Mouse (Mus musculus) urinary bladder, adult 18-20 months (tissue): Measurements from ENCODE around the gene Gm27029.
"Not testable (repeated sequence)": the region's sequence is repeated elsewhere in the genome, so short reads cannot be mapped to it uniquely, and the experiment has no call there.

Experiments used
- DNase-seq, 2 experiments: peaks; one replicate each; pipeline ENCODE4 v3.0.0; 2022; ENCODE audit warnings: low spot score in 2 of 2, mixed read lengths in 2 of 2

Gene Gm27029

GRCm38 (mm10) chr11:101457631-101458030, 33.0 kb upstream of the Gm27029 start:
- DNase-seq: no peak

- DNase-seq: no peak
These were observed 31.0 kb upstream of the Gm27029 start for GRCm38 (mm10) chr11:101455627-101456026.

DNA sequence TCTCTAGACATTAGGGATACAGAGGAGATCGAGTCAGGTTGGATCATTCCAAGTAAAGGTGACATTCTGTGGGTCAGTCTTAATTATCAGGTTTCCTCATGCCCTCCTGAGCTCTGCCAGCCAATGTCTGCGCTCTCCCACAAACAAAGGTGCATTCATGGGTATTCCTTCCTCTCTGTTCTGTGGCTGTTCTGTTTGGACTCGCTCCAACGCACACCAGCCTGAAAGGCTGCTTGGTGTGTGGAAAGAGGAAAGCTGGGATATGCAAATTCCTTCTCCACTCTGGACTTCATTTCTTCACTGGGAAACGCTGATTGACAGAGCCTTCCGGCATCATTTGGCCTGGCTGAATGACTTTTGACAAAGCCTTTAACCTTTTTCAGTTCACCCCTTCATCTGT, 30.1 kb upstream of the Gm27029 start:
- no peak for DNase-seq

DNA sequence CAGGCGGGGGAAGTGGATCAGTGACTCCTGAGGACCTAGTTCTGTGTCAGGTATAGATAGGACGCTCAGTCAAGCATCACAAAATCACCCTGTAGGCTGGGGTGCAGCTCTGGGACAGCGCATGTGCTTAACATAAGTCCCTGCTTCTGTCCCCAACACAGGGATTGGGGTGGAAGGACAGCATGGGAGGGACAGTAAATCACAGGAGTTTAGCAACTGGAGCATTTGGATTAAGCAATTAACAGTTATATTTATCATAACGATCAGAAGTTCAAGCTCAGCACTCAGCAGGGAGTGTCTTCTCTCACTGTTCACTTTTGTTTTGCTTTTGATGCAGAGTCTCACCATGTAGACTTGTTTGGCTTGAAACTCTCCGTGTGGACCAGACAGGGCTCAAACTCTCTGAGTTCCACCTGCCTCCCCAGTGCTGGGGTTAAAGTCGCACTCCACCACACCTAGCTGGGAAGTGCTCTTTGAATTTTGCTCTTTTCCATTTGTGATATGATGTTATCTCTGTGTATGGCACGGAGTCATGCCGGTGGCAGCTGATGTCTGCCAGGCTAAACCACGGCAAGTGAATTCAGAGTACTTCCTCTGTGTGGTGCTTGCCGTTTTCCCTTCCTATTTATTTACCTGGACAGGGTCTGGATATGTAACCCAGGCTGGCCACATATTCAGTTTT, 27.6 kb upstream of the Gm27029 start:
- DNase-seq: no peak

DNA sequence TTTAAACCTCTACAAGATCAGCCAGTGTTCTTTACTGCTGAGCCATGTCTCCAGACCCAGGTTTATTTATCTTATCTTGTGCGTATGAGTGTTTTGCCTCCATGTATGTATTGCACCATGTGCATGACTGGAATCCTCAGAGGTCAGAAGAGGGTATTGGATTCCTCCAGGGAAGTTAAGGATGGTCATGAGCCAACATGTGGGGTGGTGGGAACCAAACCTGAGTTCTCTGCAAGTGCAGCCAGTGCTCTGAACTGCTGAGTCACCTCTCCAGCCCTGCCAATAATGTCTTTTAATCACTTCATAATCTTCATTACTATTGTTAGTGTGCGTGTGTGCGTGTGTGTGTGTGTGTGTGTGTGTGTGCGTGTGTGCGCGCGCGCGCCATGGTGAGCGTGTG, 26.9 kb upstream of the Gm27029 start:
- no peak for DNase-seq

DNA sequence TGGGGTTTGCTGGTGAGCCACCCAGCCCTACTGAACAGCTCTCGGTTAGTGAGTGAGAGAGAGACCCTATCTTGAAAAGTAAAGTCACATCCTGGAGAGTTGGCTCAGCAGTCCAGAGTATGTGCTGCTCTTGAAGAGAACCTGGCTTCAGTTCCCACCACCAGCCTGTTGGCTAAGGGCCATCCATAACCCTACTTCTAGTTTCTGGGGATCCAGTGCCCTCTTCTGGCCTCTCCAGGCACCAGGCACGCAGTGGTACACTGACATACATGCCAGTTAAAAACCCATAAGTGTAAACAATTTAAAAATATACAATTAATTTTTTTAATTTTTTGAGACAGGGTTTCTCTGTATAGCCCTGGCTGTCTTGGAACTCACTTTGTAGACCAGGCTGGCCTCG, 25.8 kb upstream of the Gm27029 start:
- no peak for DNase-seq

GRCm38 (mm10) chr11:101449596-101449995, 25.0 kb upstream of the Gm27029 start:
- not testable (repeated sequence) for DNase-seq

DNA sequence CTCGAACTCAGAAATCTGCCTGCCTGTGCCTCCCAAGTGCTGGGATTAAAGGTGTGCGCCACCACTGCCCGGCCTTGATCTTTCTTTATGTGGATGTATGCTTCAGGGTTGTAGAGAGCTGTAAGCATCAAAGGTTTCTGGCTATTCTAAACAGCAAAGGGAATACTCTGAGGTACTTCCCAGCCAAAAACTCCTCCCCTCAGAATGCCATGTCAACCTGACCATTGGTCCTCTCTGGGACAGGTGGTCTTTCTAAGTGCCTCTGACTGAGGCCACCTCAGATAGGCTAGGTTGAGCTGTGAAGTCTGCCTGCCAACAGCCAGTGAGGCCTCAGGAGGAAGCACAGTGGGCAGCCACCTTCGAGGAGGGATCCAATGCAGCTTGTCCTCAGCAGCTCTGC, 24.3 kb upstream of the Gm27029 start:
- DNase-seq: no peak

GRCm38 (mm10) chr11:101448274-101448746, 23.7 kb upstream of the Gm27029 start, which contains the start of gene Ifi35:
Gene Ifi35, plus strand, starts transcription at chr11:101448407.
- DNase-seq: peak; percentile 61 to 80

DNA sequence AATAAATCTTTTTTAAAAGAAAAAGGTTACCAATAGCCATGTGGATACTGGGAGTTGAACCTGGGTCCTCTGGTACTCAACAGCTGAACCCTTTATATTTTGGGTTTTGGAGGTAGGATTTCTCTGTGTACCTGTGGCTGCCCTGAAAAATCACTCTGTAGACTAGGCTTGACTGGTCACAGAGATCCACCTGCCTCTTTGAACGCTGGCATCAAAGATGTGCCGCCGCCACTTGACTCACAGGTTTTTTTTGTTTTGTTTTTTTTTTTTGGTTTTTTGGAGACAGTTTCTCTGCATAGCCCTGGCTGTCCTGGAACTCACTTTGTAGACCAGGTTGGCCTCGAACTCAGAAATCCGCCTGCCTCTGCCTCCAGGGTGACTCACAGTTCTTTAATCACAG, 23.2 kb upstream of the Gm27029 start:
- no peak for DNase-seq

DNA sequence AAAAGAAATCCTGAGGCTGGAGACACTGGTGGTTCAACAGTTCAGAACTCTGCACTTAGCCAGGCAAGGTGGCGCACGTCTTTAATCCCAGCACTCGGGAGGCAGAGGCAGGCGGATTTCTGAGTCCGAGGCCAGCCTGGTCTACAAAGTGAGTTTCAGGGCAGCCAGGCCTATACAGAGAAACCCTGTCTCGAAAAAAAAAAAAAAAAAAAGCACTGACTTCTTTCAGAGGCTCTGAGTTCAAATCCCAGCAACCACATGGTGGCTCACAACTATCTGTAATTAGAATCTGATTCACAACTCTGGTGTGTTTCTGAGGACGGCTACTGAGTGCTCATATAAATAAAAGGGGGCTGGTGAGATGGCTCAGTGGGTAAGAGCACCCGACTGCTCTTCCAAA, 22.3 kb upstream of the Gm27029 start:
- not testable (repeated sequence) for DNase-seq

DNA sequence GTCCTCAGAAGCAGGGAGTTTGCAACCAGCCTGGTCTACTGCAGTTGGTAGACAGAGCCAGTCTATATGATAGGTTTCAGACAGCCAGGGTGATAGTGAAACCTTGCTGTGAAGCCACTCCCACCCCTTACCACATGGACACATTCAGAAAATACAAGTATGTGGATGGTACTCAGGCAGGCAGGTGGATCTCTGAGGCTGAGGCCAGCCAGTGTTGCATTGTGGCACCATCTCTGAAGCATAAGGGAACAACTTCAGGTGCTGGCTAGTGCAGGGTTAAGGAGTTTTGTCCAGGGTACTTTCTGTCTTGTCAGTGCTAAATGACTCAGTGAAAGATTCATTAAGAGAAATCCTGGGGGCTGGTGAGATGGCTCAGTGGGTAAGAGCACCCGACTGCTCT, 21.7 kb upstream of the Gm27029 start:
- DNase-seq: no peak

DNA sequence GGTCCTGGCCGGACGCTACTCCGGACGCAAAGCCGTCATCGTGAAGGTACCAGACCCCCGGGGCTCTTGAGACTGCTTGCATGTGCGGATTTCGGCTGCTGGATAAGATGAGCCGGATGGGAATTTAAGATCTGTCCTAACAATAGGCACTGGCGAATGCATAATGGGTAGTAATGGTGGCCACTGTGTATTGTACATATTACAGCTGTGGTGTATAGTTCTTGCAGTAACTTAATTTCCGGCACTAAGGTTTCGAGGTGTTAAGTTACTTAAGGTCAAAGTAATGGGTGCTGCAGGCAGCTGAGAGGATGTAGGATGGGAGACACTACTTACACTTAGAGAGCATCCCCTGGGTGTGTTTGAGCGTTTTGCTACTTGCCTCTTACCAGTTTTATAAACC, 18.2 kb upstream of the Gm27029 start:
- DNase-seq: no peak

- DNase-seq: peak; percentile 85 to 97
These were observed 17.6 kb upstream of the Gm27029 start, which contains the start of gene Rpl27 for GRCm38 (mm10) chr11:101442127-101442693. Gene Rpl27, plus strand, starts transcription at chr11:101442298.

DNA sequence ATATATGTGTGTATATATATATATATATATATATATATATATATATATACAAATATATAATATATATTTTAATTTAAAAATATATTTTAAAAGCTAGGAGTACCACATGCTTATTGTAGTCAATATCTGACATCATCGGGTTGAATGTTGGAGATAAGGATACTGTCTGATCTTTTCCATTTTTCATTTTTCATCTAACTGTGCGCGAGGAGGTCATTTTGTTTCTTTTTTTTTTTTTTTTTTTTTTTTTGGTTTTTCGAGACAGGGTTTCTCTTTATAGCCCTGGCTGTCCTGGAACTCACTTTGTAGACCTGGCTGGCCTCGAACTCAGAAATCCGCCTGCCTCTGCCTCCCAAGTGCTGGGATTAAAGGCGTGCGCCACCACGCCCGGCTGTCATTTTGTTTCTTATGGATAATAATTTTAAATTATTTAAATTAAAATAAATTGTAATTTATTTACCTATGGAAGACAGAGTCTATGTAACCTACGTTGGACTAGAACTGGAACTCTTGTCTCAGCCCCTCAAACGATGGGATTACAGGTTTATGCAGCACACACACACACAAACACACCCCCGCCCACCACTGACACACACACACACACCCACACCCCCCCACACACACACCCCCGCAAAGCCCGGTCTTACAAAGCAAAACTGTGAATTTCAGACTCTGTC, 17.0 kb upstream of the Gm27029 start:
- not testable (repeated sequence) for DNase-seq

DNA sequence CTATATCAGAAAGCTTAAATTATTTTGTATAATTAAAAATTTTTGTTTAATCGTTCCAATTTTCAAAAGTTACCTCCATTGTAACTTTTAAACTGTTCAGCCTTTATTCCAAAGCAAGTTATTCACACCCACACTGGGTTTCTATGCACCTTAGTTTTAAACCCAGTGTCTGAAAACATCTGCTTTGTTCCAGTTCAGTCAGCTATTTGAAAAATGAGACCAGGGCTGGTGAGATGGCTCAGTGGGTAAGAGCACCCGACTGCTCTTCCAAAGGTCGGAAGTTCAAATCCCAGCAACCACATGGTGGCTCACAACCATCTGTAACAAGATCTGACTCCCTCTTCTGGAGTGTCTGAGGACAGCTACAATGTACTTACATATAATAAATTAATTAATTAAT, 13.4 kb upstream of the Gm27029 start:
- DNase-seq: not testable (repeated sequence)

DNA sequence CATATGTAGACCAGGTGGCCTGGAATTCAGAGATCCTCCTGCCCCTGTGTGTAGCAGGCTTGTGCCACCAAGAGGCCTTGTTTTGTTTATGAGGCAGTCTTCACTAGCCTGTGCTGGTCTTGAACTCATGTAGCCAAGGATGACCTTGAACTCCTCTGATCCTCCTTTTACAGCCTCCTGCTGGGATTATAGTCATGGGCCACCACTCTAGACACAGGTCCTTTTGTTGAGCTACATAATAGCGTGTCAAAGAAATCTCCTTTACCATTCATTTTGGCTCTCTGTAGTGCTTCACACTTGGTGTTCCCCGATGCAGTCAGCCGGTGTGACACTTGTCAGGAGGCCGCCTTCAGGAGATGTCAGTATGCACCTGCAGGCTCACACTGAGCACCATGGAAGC, 12.3 kb upstream of the Gm27029 start:
- DNase-seq: no peak

DNA sequence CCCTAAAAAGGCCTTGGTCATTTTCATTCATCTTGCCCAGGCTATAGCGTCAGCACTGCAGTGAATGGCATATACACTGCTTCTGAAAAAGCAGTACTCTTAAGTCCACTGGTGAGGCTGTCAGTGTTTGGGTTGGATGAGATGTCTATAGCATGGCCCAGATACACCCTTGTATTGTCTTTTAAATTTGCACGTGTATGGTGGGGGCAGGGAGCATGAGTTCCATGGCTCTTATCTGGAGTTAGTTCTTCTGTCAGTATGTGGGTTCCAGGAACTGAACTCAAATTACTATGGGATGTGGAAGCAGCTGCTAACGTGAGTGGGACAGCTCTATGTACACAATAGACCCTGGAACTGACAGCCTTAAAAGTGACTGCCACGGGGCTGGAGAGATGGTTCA, 11.2 kb upstream of the Gm27029 start:
- DNase-seq: no peak

DNA sequence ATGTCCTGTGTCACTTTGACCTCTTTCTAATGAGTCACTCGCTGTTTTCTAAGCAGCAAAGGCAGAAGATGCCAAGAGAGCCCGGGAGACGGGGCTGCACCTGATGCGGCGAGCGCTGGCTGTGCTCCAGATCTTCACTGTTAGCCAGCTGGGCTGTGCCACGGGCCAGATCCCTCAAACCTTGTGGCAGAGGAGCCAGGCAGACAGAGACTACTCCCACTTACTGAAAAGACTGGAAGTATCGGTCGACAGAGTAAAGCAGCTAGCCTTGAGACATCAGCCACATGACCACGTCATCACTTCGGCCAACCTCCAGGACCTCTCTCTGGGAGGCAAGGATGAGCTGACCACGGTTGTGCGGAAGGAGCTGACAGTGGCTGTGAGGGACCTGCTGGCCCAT, 8.8 kb upstream of the Gm27029 start:
- DNase-seq: no peak

DNA sequence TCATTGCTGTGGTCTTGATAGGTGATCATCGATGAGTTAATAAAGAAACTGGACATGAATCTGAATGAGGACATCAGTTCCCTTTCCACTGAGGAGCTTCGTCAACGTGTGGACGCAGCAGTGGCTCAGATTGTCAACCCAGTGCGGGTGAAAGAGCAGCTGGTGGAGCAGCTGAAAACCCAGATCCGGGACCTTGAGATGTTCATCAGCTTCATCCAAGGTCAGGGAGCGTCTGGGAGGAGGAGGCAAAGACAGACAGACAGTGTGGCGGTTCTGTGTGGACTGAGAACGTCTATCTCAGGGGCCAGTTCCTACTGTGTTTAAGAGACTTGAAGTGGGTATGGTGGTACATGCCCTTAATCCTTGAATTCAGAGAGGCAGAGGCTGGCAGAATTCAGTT, 6.7 kb upstream of the Gm27029 start:
- DNase-seq: no peak

- DNase-seq: no peak
These were observed 1.6 kb upstream of the Gm27029 start for GRCm38 (mm10) chr11:101426165-101426564.

GRCm38 (mm10) chr11:101424925-101425813, 573 bp upstream of the Gm27029 start, which contains the start of the genes Rundc1 and Ptges3l:
Gene Rundc1, plus strand, starts transcription at chr11:101425085.
Gene Ptges3l, minus strand, starts transcription at chr11:101425333.
- DNase-seq: peak; percentile 96 to 98
